Mouse (Mus musculus) mouse trophoblast stem cell (cell line): ENCODE data around the gene Hs3st3a1.

Experiments
- in situ Hi-C, 2 experiments: fragments of 300-500 bp; cut with MseI, MboI; formaldehyde crosslinking; loops; 2 replicates in 1 of 2; 3 replicates in 1 of 2; pipeline ENCODE4 v1.15.1; 2025

The Hs3st3a1 gene

DNA sequence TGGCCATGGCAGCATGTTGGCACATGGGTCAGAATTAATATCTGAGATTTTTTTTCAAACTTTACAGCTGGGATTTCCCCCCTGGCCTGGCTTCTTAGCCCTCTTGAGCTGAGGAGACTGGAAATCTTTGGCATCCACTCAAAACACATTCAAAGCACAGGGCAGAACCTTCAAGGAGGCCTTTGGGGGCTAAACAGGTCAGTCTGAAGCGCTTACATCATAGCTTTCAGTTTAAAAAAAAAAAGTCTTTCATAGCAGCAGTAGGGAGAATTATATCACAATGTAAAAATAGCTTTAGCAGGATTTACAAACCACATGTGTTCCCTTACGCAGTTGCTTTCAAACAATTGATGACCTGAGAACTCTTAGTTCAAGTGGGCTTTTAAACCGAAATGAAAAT is 46.3 kb downstream of the Hs3st3a1 start:
- in situ Hi-C loops, result no loop called here

DNA sequence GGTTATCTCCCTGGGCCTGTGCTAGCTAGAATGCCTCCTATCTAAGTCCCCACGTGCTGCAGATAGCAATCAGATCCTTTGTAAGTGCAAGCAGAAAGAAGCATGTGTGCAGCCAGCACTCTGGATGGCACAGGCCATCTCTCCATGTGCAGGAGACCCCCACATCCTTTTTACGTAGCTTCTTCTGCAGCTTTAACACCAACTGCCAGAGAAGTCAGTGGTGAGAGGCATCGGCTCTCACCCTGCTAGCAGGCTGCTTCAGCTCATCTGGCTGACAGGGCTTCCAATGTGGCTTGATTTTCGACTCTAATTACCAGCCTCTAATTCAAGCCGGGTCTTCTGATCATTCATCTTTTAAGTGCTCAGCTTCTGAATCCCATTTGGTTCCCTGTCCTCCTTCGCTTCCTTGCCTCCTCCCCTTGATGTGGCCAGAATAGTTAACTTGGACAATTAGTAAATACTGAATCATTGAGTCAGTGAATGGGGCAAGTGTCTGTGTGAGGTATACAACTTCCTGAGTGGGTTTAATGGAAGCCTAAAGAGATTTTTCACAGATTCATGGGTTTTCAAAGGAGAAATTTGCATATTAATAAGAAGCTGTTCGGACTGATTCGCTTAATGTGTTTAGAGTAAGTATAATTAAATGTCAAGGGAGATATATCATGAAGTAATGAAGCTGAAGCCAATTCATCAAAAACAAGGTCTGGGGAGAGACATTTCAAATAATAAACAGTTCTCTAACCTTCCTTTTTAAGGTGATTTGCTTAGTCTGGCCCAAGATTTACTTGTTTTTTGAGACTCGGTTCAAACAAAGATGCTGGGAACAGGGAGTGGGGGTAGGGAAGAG is 54.7 kb downstream of the Hs3st3a1 start:
- in situ Hi-C loops, result no loop called here

DNA sequence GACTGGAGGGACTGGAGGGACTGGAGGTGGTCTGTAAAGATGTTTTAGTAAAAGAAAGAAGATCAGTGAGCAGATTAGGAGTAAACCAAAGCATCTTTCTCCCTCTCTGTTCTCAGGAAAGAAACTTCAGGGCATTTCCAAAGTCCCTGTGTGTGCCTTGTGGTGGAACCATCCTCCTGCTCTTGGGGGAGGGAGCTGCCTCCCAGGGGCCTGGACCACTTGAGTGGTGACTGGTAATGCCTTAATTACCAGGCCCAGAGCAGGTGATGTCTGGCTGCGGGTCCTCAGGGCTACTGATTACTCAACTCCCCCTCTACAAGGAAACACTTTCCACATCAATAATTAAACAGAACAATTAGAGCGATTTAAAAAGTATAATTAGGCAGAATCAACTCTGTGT is 59.3 kb downstream of the Hs3st3a1 start:
- in situ Hi-C loops, result no loop called here

DNA sequence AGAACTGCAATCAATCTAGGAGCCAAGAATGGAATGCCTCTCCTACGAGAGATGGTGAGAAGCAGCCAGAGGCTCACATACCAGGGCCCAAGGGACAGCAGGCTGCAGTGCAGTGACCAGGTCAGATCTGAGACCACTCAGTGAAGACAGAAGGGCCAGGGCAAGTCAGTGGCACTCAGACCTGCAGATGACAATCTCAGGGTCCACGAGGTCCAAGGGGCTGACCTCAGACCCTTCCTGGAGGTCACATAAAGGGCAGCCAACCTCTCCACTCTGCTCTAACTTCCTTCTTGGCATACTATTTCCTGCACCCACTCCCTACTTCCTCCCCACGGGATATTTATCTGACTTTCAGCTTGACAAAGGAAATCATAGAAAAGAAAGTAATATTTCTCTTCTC is 60.8 kb downstream of the Hs3st3a1 start:
- in situ Hi-C loops, result no loop called here

DNA sequence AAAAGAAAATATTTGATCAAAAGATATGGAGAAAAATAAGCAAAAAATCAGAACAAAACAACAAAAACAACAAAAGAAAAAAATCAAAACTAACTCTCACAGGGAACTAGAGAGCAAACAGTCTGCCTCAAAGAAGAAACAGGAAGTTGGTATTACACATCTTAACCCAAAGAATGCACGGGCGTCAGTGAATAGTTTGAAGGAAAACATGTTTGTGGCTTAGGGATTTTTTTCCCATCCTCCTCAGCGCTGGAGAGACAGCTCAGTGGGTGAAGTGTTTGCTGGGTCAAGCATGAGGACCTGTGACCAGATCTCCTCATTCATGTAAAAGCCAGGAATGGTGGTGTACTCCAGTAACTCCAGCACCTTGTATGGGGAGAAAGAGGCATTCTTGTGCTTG is 61.5 kb downstream of the Hs3st3a1 start:
- in situ Hi-C loops, result no loop called here

- in situ Hi-C loops, result no loop called here
Measured at GRCm38 (mm10) chr11:64500536-64501112, 65.5 kb downstream of the Hs3st3a1 start.

DNA sequence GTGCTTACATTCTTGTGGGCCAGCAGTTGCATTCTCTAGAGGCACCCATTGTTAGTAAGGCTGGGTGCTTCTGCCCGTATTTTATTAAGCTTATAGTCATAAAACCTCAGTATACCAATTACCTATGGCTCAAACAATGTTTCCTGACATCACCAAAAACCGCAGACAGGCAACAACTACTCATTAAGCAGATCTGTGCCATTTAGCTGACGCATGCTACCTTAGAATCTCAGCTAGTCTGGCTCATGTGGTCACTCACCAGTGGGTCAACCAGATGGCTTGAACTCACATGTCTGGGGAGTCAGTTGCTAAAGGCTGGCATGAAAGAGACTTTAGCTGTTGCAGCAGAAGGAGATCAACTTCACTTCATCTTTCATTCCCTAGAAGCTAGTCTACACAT is 67.9 kb downstream of the Hs3st3a1 start:
- in situ Hi-C loops, result no loop called here

- in situ Hi-C loops, result no loop called here
Measured at GRCm38 (mm10) chr11:64505924-64506323, 70.8 kb downstream of the Hs3st3a1 start.

GRCm38 (mm10) chr11:64507024-64507423 is 71.9 kb downstream of the Hs3st3a1 start:
- in situ Hi-C loops, result no loop called here

DNA sequence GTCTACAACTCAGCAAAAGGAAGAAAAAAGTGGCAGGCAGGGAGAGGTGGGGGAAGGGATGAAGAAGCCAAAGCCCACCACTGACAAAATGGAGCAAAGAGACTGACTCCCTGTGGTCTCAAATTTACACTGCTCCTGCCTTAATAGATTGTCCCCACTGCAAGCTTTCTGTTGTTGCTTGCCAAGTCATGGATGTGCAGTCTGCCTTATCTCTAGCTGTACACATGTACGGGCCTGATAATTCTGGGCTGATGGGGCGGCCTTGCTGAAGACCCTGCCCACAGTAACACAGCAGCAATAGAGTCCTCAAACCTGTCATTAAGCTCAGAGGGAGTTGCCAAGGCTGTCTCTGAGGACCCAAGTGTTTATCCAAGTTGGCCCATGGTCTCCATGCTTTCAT is 74.0 kb downstream of the Hs3st3a1 start:
- in situ Hi-C loops, result no loop called here

- in situ Hi-C loops, result no loop called here
Measured at GRCm38 (mm10) chr11:64512301-64512700, 77.2 kb downstream of the Hs3st3a1 start.

- in situ Hi-C loops, result no loop called here
Measured at GRCm38 (mm10) chr11:64513419-64513818, 78.3 kb downstream of the Hs3st3a1 start.

- in situ Hi-C loops, result no loop called here
Measured at GRCm38 (mm10) chr11:64516712-64517589, 81.8 kb downstream of the Hs3st3a1 start.

GRCm38 (mm10) chr11:64518146-64518841 is 83.2 kb downstream of the Hs3st3a1 start:
- in situ Hi-C loops, result no loop called here

DNA sequence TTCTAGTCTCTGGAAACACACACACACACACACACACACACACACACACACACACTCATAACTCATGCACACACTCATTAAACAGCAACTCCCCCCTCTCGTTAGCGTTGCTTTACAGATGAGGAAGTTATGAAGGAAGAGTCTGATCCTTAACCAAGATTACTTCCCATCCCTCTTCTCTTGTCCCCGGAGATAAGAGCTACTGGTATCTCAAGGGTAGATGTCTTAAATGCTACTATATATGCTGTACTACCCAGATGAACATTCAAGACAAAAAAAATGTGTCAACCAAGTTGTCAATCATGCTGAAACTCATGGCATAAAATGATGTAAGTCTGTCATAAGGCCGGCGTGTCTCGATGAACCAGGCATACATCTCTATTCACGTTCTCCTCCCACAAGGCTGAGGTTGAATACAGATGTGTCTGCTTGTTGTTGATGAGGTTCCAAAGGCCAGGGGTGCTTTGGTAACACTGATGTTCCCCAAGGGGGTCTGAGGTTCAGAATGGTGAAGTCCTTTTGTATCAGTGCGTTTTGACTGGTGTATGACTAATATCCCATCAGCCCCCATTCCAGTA is 89.0 kb downstream of the Hs3st3a1 start:
- in situ Hi-C loops, result no loop called here

- in situ Hi-C loops, result no loop called here
Measured at GRCm38 (mm10) chr11:64537230-64537629, 102.1 kb downstream of the Hs3st3a1 start.

GRCm38 (mm10) chr11:64541866-64542265 is 106.7 kb downstream of the Hs3st3a1 start:
- in situ Hi-C loops, result no loop called here

DNA sequence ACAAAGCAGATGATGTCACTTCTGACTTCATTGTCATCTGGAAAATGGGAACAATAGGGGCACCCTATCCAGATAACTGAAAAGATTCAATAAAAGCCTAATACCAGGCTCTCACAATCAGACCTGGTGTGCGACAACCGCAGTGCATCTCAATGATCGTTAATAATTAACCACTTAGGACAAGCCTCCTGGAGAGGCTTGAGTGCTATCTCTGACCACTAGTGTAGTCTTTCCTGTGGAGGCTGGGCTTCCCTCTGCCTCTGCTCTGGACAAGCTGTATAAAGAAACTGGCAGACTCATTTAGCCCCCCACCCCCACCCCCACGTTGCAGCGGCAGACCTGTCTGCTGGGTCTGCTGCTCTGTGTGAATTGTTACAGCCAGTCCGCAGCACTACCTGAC is 107.2 kb downstream of the Hs3st3a1 start:
- in situ Hi-C loops, result no loop called here

DNA sequence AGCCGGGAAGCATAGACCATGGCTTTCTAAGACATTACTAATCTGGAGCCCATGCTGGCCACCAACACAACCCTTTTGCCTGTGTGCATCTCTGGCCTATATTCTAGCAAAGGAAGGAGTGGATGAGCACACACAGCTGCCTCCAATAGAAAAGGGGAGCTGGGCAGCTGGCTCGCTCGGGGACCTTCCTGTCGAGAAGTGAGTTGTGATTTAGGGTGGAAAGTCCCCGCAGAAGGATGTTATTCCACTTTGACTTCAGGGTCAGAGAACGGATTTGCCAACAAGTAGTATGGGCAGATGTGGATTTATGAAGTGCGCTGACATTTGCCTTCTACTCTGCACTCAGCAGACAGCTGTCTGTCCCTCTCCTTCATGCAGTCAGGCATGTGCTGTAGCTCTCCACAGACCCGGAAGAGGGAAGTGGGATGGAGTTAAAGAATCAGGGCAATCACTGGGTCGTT is 108.1 kb downstream of the Hs3st3a1 start:
- in situ Hi-C loops, result no loop called here

DNA sequence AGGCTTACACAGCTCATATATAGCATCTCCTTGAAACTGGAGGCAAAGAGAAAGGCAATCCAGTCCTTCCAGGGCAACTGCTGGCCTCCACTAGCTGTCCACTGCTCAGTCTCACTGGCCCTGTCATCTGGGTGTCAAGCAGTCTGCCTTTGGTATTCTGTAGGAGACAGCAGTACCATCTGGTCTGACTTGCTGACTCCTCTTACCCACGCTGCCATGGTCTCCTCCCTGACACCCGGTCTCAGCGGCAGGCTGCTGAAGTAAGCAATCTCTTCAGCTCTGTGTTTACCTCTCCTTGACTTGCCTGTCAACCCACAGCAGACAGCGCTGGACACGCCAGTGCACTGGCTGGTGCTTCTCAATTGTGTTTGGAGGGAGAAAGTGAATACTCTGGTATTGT is 109.1 kb downstream of the Hs3st3a1 start:
- in situ Hi-C loops, result no loop called here

DNA sequence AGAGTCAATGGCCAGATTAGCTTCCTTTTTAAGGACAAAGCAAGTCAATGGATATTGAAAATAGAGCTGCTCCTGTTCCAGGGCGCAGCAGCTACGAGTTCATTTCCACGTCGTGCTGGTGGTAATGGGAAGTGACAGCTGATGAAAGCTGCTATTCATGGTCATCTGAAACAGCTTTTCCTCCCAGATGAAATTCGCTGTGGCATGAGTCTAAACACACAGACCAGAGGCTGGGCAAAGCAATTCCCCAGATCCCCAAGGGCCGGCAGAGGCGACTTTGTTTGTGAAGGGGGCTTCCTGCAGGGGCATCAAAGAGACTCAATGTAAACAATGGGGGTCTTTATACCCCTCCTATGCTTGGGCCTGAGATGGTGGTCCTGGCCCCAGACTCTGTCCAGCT is 114.2 kb downstream of the Hs3st3a1 start:
- in situ Hi-C loops, result no loop called here
